Mouse (Mus musculus): ENCODE results near the gene Enam. TPM values are rescaled to one million over a fixed set of nuclear protein-coding genes. Genes with fewer than 3 reads are reported as not detected.

Enam gene
- total and polyA plus RNA-seq, 3 experiments = 0.04 to 0.09 TPM; not detected in 1

- no peak for DNase-seq (ENCODE audit: extremely low read depth)
- H3K4me3 ChIP-seq (replicated peaks in 1 of 3; ENCODE audit: low read depth in 2 of 3, low read length in 2 of 3, poor library complexity in 1 of 3) = no peak overlapping the region
- in situ Hi-C loops (cut with MboI; ENCODE audit: low pct_ligation_motif_present, low pct_unique_long_range_greater_than_20kb, low sequenced_read_pairs) = no loop called here
- H3K4me2 ChIP-seq (ENCODE audit: insufficient read depth, low read depth, poor library complexity, severe bottlenecking) = no peak overlapping the region
- no peak overlapping the region for H3K9ac ChIP-seq (ENCODE audit: insufficient read depth, low read depth)
- H3K4me1 ChIP-seq (ENCODE audit: control insufficient read depth in 1 of 2, insufficient read depth in 2 of 2) = peaks cover 14 to 79% of the 10 kb centered on the region in 2 experiments
- H3K36me3 ChIP-seq (replicated peaks in 1 of 2; ENCODE audit: control insufficient read depth in 1 of 2, insufficient read depth in 1 of 2, low read length in 1 of 2) = no peaks in the 10 kb centered on the region
- dilution Hi-C loops (cut with MboI; ENCODE audit: extremely low pct_ligation_motif_present, extremely low pct_unique_long_range_greater_than_20kb, low sequenced_read_pairs) = no loop called here
- TF ChIP-seq MAZ (IDR thresholded peaks at IDR 0.05; ENCODE audit: low read depth, low read length) = no peak
- TF ChIP-seq CTCF (conservative IDR thresholded peaks at IDR 0.05 in 1 of 2, IDR thresholded peaks at IDR 0.05 in 1 of 2; ENCODE audit: low read depth in 2 of 2, low read length in 2 of 2) = no peak
- no peak for TF ChIP-seq USF1 (IDR thresholded peaks at IDR 0.05; ENCODE audit: low read depth, low read length)
- no peak for TF ChIP-seq NELFE (IDR thresholded peaks at IDR 0.05; ENCODE audit: low read depth, low read length)
- no peak for TF ChIP-seq ZNF384 (IDR thresholded peaks at IDR 0.05; ENCODE audit: low read depth, low read length)
- H3K9me3 ChIP-seq (replicated peaks; ENCODE audit: low read length) = no peaks in the 10 kb centered on the region
- H3K27me3 ChIP-seq (replicated peaks) = no peaks in the 10 kb centered on the region
- peaks cover 5% of the 10 kb centered on the region for H3K79me2 ChIP-seq (replicated peaks; ENCODE audit: control insufficient read depth, extremely low read depth, insufficient read depth, poor library complexity, severe bottlenecking)
- 0 out of 2 replicates have a peak overlapping the region, but pooled peaks have one; percentile 33 for H3K27ac ChIP-seq (ENCODE audit: insufficient read depth, low read depth)
Observed at GRCm38 (mm10) chr5:88530908-88531307, 43.1 kb downstream of the Enam start.

- no peaks in the 10 kb centered on the region for H3K36me3 ChIP-seq (replicated peaks in 1 of 2; ENCODE audit: control insufficient read depth in 1 of 2, insufficient read depth in 1 of 2, low read length in 1 of 2)
- H3K4me3 ChIP-seq (replicated peaks in 1 of 3; ENCODE audit: low read depth in 2 of 3, low read length in 2 of 3, poor library complexity in 1 of 3) = no peak overlapping the region
- H3K9ac ChIP-seq (ENCODE audit: insufficient read depth, low read depth) = peak overlapping the region; percentile 56
- dilution Hi-C loops (cut with MboI; ENCODE audit: extremely low pct_ligation_motif_present, extremely low pct_unique_long_range_greater_than_20kb, low sequenced_read_pairs) (no loop called here), in situ Hi-C loops (cut with MboI; ENCODE audit: low pct_ligation_motif_present, low pct_unique_long_range_greater_than_20kb, low sequenced_read_pairs) (no loop called here)
- no peaks in the 10 kb centered on the region for H3K27me3 ChIP-seq (replicated peaks)
- peak; percentile 84 for DNase-seq (ENCODE audit: extremely low read depth)
- H3K4me1 ChIP-seq (ENCODE audit: control insufficient read depth in 1 of 2, insufficient read depth in 2 of 2) = peaks cover 24 to 74% of the 10 kb centered on the region in 2 experiments
- peak overlapping the region; percentile 61; the same call in 1 of the 2 replicates for H3K4me2 ChIP-seq (ENCODE audit: insufficient read depth, low read depth, poor library complexity, severe bottlenecking)
- H3K27ac ChIP-seq (ENCODE audit: insufficient read depth, low read depth) = peak overlapping the region; percentile 58
- TF ChIP-seq MXI1 (IDR thresholded peaks at IDR 0.05; ENCODE audit: low read depth, low read length) = no peak
- peak; percentile 55; the same call in 1 of the 2 replicates for TF ChIP-seq MYC (IDR thresholded peaks at IDR 0.05; ENCODE audit: low read depth, low read length)
- TF ChIP-seq EP300 (IDR thresholded peaks at IDR 0.05; ENCODE audit: low read length) = peak; percentile 94
- TF ChIP-seq JUN (IDR thresholded peaks at IDR 0.05; ENCODE audit: insufficient read depth, low read depth, low read length) = no peak; the same call in 1 of the 2 replicates
- peak; percentile 61 for TF ChIP-seq CHD2 (IDR thresholded peaks at IDR 0.05; ENCODE audit: low read length)
- peak; percentile 43; the same call in 1 of the 2 replicates for TF ChIP-seq TBP (conservative IDR thresholded peaks at IDR 0.05; ENCODE audit: low read depth, low read length)
- peak; percentile 94 for TF ChIP-seq MEF2A (IDR thresholded peaks at IDR 0.05; ENCODE audit: borderline replicate concordance, low read depth, low read length)
- peak; percentile 77 for TF ChIP-seq BHLHE40 (IDR thresholded peaks at IDR 0.05; ENCODE audit: low read depth, low read length)
- TF ChIP-seq SIN3A (IDR thresholded peaks at IDR 0.05; ENCODE audit: low read length) = peak; percentile 33; the same call in 1 of the 2 replicates
- TF ChIP-seq KAT2A (IDR thresholded peaks at IDR 0.05; ENCODE audit: insufficient replicate concordance, low read length) = 0 out of 2 replicates have a peak, but pooled peaks have one; percentile 38
- TF ChIP-seq TCF12 (IDR thresholded peaks at IDR 0.05; ENCODE audit: low read depth, low read length) = peak; percentile 94
- TF ChIP-seq CHD1 (IDR thresholded peaks at IDR 0.05; ENCODE audit: low read depth, low read length) = no peak
- TF ChIP-seq JUND (conservative IDR thresholded peaks at IDR 0.05; ENCODE audit: low read depth, low read length) = peak; percentile 17
- no peak for TF ChIP-seq PAX5 (IDR thresholded peaks at IDR 0.05; ENCODE audit: low read length)
- peak; percentile 91 for TF ChIP-seq ZNF384 (IDR thresholded peaks at IDR 0.05; ENCODE audit: low read depth, low read length)
- peak; percentile 57 for TF ChIP-seq ETS1 (conservative IDR thresholded peaks at IDR 0.05; ENCODE audit: low read depth, low read length)
- peak; percentile 74 for TF ChIP-seq IRF4 (IDR thresholded peaks at IDR 0.05; ENCODE audit: low read depth, low read length)
- TF ChIP-seq RCOR1 (conservative IDR thresholded peaks at IDR 0.05; ENCODE audit: low read depth, low read length) = 0 out of 2 replicates have a peak, but pooled peaks have one; percentile 19
- peak; percentile 70 for TF ChIP-seq MAFK (IDR thresholded peaks at IDR 0.05; ENCODE audit: insufficient replicate concordance, low read length)
- TF ChIP-seq MAX (IDR thresholded peaks at IDR 0.05; ENCODE audit: low read length) = no peak
- no peaks in the 10 kb centered on the region for H3K79me2 ChIP-seq (replicated peaks; ENCODE audit: control insufficient read depth, extremely low read depth, insufficient read depth, poor library complexity, severe bottlenecking)
- no peaks in the 10 kb centered on the region for H3K9me3 ChIP-seq (replicated peaks; ENCODE audit: low read length)
Observed at GRCm38 (mm10) chr5:88534697-88535096, 46.9 kb downstream of the Enam start.
